Mouse (Mus musculus) myocyte (in vitro differentiated cells): Measurements from ENCODE around the gene Pias3.

Experiments used
- CEBPB ChIP-seq: IDR thresholded peaks from 2 replicates; pipeline ENCODE4 v1.6.1; 2011; ENCODE audit warnings: mild to moderate bottlenecking, moderate library complexity; ENCODE audit not compliant: poor library complexity, insufficient read depth, severe bottlenecking
- E2F4 ChIP-seq: IDR thresholded peaks from one replicate; pipeline ENCODE4 v1.6.1; 2011; ENCODE audit warnings: mild to moderate bottlenecking, control low read depth, moderate library complexity; ENCODE audit not compliant: insufficient read depth
- MAX ChIP-seq: IDR thresholded peaks from one replicate; pipeline ENCODE4 v1.6.1; 2011; ENCODE audit warnings: low read depth, mild to moderate bottlenecking, control low read depth
- POLR2A ChIP-seq: IDR thresholded peaks from one replicate; pipeline ENCODE4 v1.6.1; 2011; ENCODE audit warnings: low read depth, mild to moderate bottlenecking, control low read depth, moderate library complexity; ENCODE audit not compliant: insufficient read length
- POLR2AphosphoS2 ChIP-seq: IDR thresholded peaks from one replicate; pipeline ENCODE4 v1.6.1; 2011; ENCODE audit warnings: low read depth, control low read depth; ENCODE audit not compliant: insufficient read length
- TCF12 ChIP-seq: IDR thresholded peaks from one replicate; pipeline ENCODE4 v1.6.1; 2011; ENCODE audit warnings: mild to moderate bottlenecking, control low read depth; ENCODE audit not compliant: poor library complexity, insufficient read depth, severe bottlenecking
- USF1 ChIP-seq: IDR thresholded peaks from one replicate; pipeline ENCODE4 v1.6.1; 2011; ENCODE audit warnings: low read depth, mild to moderate bottlenecking, control low read depth, moderate library complexity

GRCm38 (mm10) chr3:96674442-96674841 is 21.7 kb upstream of the Pias3 start:
- no peak for TF ChIP-seq E2F4
- no peak for TF ChIP-seq MAX
- TF ChIP-seq USF1, result no peak
- no peak for TF ChIP-seq POLR2A
- no peak for TF ChIP-seq POLR2AphosphoS2
- no peak for TF ChIP-seq CEBPB
- TF ChIP-seq TCF12, result no peak
